Mouse (Mus musculus) thymus, adult 2 months (tissue): ENCODE results near the gene Pibf1.

Experiments
- CTCF ChIP-seq: fragments of 200-500 bp; IDR thresholded peaks from 2 replicates; pipeline ENCODE4 v1.5.1; 2012; ENCODE audit warnings: mild to moderate bottlenecking, control low read depth, low read length, moderate library complexity, borderline replicate concordance; ENCODE audit not compliant: control insufficient read depth, poor library complexity, insufficient read depth; ENCODE audit errors: extremely low read depth
- POLR2A ChIP-seq: fragments of 200-500 bp; IDR thresholded peaks from 2 replicates; pipeline ENCODE4 v1.6.1; 2012; ENCODE audit warnings: mild to moderate bottlenecking, low read length, control low read depth, moderate library complexity; ENCODE audit not compliant: control insufficient read depth, poor library complexity, insufficient read depth; ENCODE audit errors: extremely low read depth

- TF ChIP-seq POLR2A: no peak
- TF ChIP-seq CTCF: no peak
Measured at GRCm38 (mm10) chr14:99108762-99109161, 9.5 kb downstream of the Pibf1 start.
